Mouse (Mus musculus): ENCODE data around the gene Gm49601. TPM values are rescaled to one million over a fixed set of nuclear protein-coding genes. Genes with fewer than 3 reads are reported as not detected.

The Gm49601 gene
- polyA plus RNA-seq, 1 experiment = 20.1 TPM

DNA sequence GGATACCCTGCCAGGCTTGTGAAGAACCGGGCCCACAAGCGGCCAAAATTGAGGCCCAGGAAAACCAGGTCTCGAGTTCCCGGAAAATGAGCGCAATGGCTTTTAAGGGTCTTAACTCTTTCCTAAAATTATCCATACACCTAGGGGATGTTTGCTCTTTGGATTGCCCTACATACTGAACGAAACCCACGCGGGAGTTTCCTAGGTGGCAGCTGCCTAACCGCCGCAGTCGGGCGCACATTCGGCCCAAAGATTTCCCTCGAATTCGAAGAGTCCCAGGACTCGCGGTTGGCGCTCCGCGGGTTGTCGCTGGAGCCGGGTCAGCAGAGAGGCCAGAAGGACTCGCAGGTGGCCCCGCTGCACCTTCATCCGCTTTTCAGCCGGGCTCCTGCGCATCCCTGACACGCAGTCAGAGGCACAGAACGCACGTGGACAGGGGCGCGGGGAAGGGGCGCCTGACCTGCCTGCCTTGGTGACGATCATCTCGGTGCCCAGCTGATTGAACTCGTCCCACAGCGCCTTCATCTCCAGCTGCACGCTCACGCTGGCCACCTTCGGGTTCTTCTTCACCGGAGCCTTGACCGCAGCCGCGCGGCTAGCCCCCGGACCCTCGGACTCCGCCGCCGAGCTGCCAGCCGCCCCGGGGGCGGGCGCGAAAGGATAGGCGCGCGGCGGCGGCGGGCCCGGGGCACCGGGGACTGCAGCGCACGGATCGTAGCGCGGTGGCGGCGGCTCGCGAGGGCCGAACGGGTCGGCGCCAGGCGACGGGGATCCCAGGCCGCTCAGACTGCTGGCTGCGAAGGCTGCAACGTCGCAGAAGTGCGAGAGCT, 39.9 kb downstream of the Gm49601 start:
- TF ChIP-seq CTCF (IDR thresholded peaks at IDR 0.05; ENCODE audit: borderline replicate concordance, insufficient read depth, low read length) (no peak), POLR2A (IDR thresholded peaks at IDR 0.05; ENCODE audit: low read depth, low read length) (no peak)
- Histone ChIP-seq H3K27ac (ENCODE audit: insufficient read depth, low read length) (no peak overlapping the region), H3K4me3 (ENCODE audit: insufficient read depth, low read length) (peak overlapping the region; percentile 19), H3K4me1 (ENCODE audit: control insufficient read depth, insufficient read depth, low read length) (no peaks in the 10 kb centered on the region; the same call in 1 of the 2 replicates)

DNA sequence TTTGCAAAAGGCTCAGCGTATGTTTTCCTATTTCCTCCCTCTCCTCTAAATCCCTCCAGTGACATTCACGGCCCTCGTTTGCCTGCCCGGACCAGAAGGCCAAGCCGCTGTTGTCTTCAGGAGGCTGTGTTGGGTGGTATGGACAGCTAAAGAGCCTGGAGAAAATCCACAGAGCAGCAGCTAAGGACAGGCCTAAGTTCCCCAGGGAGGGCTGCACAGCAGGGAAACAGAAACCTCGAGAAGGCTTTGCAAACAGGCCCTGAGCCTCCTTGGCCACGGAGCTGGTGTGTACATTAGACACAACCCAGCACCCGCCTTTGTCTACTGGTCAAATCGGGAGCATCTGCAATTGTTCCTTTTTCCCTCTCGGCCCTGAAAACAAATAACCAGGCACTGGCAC, 40.6 kb downstream of the Gm49601 start:
- TF ChIP-seq POLR2A (IDR thresholded peaks at IDR 0.05; ENCODE audit: low read depth, low read length) (no peak), CTCF (IDR thresholded peaks at IDR 0.05; ENCODE audit: borderline replicate concordance, insufficient read depth, low read length) (no peak)
- peak overlapping the region; percentile 19 for H3K4me3 ChIP-seq (ENCODE audit: insufficient read depth, low read length)
- H3K27ac ChIP-seq (ENCODE audit: insufficient read depth, low read length) = no peak overlapping the region
- H3K4me1 ChIP-seq (ENCODE audit: control insufficient read depth, insufficient read depth, low read length) = no peaks in the 10 kb centered on the region; the same call in 1 of the 2 replicates

- peak overlapping the region; percentile 19; the same call in 1 of the 2 replicates for H3K4me3 ChIP-seq (ENCODE audit: insufficient read depth, low read length)
- TF ChIP-seq POLR2A (IDR thresholded peaks at IDR 0.05; ENCODE audit: low read depth, low read length) (no peak), CTCF (IDR thresholded peaks at IDR 0.05; ENCODE audit: borderline replicate concordance, insufficient read depth, low read length) (no peak)
- no peaks in the 10 kb centered on the region for H3K4me1 ChIP-seq (ENCODE audit: control insufficient read depth, insufficient read depth, low read length)
- no peak overlapping the region for H3K27ac ChIP-seq (ENCODE audit: insufficient read depth, low read length)
Observed at GRCm38 (mm10) chr16:18584901-18585510, 41.2 kb downstream of the Gm49601 start.

DNA sequence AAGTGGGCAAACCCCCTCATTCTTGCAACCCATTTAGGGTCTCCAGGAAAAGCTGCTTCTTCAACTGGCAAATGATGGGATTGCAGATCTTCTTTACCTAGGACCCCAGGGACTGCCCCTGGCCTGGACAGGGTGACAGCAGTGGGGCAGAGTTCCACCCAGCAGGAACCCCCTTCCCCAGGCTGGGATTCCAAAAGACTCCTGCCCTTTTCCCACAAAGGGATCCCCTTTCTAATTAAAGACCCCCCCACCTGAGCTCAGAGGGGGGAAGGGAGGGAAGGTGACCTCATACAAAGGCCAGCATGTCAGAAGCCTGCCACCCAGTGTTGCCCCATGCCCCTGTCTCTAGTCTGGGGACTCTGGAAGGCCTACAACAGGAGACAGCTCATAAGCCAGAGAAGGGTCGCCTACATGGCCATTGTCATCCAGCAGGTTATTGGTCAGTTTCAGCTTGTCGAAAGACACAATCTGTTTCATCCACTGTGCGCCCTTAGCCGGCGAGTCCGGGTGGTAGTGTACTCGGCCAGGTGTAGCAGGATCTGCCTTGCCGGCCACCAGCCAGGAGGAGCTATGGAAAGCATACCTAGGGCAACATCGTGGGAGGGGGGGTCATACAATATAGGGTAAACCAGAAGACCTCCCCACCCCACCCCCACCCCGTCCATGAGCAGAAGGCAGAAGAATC, 42.4 kb downstream of the Gm49601 start:
- H3K4me3 ChIP-seq (ENCODE audit: insufficient read depth, low read length) = no peak overlapping the region

DNA sequence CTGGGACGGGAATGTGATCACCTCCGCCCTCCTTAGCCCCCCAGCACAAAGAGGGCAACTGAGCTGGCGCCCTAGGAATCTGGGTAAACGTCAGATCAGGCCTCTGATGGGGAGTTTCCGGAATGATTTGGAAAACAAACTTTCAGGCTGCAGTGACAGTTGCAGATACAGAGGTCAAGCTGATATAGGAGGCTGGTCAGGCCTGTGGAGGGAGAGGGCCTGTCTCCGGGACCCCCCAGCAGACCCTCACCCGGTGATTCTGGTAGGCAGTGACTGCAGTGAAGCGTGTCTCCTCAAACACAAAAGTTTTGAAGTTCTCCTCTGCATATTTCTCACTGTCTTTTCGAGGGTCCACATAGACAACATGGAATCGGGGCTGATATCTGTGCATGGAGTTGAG, 43.1 kb downstream of the Gm49601 start:
- Histone ChIP-seq H3K4me1 (ENCODE audit: control insufficient read depth, insufficient read depth, low read length) (no peaks in the 10 kb centered on the region), H3K4me3 (ENCODE audit: insufficient read depth, low read length) (no peak overlapping the region), H3K27ac (ENCODE audit: insufficient read depth, low read length) (no peak overlapping the region)
- TF ChIP-seq POLR2A (IDR thresholded peaks at IDR 0.05; ENCODE audit: low read depth, low read length) (no peak), CTCF (IDR thresholded peaks at IDR 0.05; ENCODE audit: borderline replicate concordance, insufficient read depth, low read length) (no peak)

More for the DNA sequence above, 42.4 kb downstream of the Gm49601 start:
- Histone ChIP-seq H3K4me1 (ENCODE audit: control insufficient read depth, insufficient read depth, low read length) (no peaks in the 10 kb centered on the region), H3K27ac (ENCODE audit: insufficient read depth, low read length) (no peak overlapping the region)
- no peak for TF ChIP-seq POLR2A (IDR thresholded peaks at IDR 0.05; ENCODE audit: low read depth, low read length)
- TF ChIP-seq CTCF (IDR thresholded peaks at IDR 0.05; ENCODE audit: borderline replicate concordance, insufficient read depth, low read length) = no peak

DNA sequence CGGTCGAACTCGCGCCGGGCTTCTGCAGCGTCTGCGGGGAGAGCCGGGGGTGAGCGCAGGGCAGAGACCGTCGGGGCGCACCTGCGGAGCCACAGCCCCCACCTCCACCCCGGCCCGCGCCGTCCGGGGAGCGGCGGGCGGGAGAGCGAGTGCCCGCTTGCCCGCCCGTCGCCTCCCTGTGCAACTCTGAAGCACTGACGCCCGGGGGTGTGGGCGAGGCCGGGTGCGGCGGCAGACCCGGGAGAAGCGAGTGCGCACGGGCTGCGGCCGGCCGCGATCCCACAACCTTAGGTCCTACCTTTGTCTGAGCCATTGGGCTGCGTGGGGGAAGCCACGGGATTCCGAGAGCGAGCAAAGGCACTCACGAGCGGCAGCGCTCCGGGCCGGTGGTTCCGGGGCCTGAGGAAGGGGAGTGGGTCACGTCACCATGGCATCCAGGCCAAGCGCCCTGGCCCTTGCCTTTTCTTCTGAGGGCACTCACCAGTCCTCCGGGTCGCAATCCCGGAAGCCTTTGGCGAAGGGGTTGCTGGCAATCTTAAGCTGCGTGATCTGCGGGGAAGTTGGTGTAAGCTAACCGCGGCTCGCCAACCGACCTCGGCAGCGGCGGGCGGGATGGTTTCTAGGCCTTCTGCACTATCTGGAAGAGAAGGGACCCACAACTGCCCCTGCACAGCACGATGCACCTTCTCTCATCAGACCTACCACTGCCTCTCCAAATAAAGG, 43.6 kb downstream of the Gm49601 start:
- no peak overlapping the region for H3K27ac ChIP-seq (ENCODE audit: insufficient read depth, low read length)
- H3K4me3 ChIP-seq (ENCODE audit: insufficient read depth, low read length) = no peak overlapping the region

DNA sequence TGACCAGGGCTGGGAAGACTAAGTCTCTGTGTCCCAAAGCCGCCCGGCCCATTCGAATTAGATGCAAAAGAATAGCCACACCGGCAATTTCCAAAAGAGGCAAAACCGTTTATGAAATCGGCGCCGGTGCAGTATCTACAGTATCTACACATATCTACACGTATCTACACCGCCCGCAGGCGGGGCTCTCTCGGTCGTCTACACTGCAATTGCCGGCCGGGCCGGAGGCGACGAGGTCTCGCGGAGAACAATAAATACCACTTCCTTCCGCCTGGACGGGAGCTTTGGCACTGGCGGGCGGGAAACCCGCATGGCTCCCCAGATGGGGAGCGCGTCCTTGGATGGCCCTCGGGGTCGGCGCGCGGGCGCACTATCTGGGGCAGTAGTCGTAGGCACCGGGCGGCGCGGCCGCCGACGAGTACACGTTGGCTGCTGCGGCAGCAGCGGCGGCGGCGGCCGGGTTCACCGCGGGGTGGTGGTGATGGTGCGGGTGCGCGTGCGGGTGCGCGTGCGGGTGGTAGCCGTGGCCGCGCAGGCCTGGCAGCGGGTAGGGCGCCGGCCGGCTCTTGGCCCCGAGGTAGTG, 44.5 kb downstream of the Gm49601 start:
- 0 out of 2 replicates have a peak overlapping the region, but pooled peaks have one; percentile 8 for H3K4me3 ChIP-seq (ENCODE audit: insufficient read depth, low read length)
- no peak overlapping the region for H3K27ac ChIP-seq (ENCODE audit: insufficient read depth, low read length)
- no peaks in the 10 kb centered on the region for H3K4me1 ChIP-seq (ENCODE audit: control insufficient read depth, insufficient read depth, low read length)
- TF ChIP-seq CTCF (IDR thresholded peaks at IDR 0.05; ENCODE audit: borderline replicate concordance, insufficient read depth, low read length) (no peak), POLR2A (IDR thresholded peaks at IDR 0.05; ENCODE audit: low read depth, low read length) (no peak)

More for the DNA sequence above, 43.6 kb downstream of the Gm49601 start:
- H3K4me1 ChIP-seq (ENCODE audit: control insufficient read depth, insufficient read depth, low read length) = no peaks in the 10 kb centered on the region
- no peak for TF ChIP-seq CTCF (IDR thresholded peaks at IDR 0.05; ENCODE audit: borderline replicate concordance, insufficient read depth, low read length)
- no peak for TF ChIP-seq POLR2A (IDR thresholded peaks at IDR 0.05; ENCODE audit: low read depth, low read length)

DNA sequence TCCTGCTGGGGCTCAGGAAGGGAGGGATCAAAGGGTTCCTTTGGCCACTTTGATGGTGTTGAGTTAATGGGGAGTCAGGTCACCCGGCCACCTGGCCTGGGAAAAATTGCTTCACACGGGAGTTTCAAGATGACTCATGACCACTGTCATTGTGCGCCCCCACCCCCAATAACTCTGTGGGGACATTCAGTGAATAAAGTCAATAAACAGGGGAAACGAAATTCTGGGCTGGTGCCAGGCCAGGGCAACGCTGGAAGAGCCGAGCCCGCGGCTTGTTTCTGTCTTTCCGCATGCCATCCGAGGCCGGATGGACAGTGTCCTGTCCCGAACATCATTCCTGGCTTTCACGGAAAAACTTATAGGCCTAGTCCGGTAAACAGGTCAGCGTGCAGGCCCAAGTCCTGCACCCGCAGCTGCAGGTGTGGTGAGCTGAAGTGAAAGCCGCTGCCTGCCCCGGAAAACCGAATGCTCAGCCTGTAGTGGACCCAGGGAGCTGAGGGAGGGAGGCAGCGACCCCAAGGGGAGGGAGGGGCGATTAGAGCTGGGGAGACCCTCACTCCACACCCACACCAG, 45.1 kb downstream of the Gm49601 start:
- H3K27ac ChIP-seq (ENCODE audit: insufficient read depth, low read length) = no peak overlapping the region
- no peaks in the 10 kb centered on the region for H3K4me1 ChIP-seq (ENCODE audit: control insufficient read depth, insufficient read depth, low read length)
- TF ChIP-seq CTCF (IDR thresholded peaks at IDR 0.05; ENCODE audit: borderline replicate concordance, insufficient read depth, low read length) = no peak
- TF ChIP-seq POLR2A (IDR thresholded peaks at IDR 0.05; ENCODE audit: low read depth, low read length) = no peak
- H3K4me3 ChIP-seq (ENCODE audit: insufficient read depth, low read length) = no peak overlapping the region

DNA sequence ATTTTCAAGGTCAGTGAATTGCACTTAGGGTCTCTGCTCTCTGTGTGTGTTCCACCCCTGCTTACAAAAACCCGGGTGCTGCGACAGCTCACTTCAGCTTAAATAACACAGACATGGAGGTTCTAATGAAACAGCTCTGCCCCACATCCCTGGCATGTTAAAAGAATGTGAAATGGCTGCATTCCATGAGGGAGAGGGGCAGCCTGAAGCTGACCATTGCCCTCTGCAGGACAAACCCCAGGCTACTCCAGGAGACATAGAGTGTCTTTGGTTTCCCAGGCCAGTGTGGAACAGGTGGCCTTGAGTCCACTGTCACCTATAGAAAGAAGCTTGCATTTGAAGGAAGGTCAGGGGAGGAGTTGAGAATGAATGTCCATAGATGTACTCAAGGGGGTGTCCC, 45.8 kb downstream of the Gm49601 start:
- Histone ChIP-seq H3K27ac (ENCODE audit: insufficient read depth, low read length) (no peak overlapping the region), H3K4me3 (ENCODE audit: insufficient read depth, low read length) (no peak overlapping the region), H3K4me1 (ENCODE audit: control insufficient read depth, insufficient read depth, low read length) (no peaks in the 10 kb centered on the region)
- peak; percentile 20; the same call in 1 of the 2 replicates for TF ChIP-seq CTCF (IDR thresholded peaks at IDR 0.05; ENCODE audit: borderline replicate concordance, insufficient read depth, low read length)
- TF ChIP-seq POLR2A (IDR thresholded peaks at IDR 0.05; ENCODE audit: low read depth, low read length) = no peak
